Mouse (Mus musculus) erythroblast, adult 5-6 weeks (primary cell): ENCODE measurements around the gene Atl3. TPM values are rescaled to one million over a fixed set of nuclear protein-coding genes. Genes with fewer than 3 reads are reported as not detected.

Experiments
- ATAC-seq: replicated peaks from 2 replicates; pipeline ENCODE4 v1.8.0; 2016; ENCODE audit warnings: moderate number of reproducible peaks, mild to moderate bottlenecking, moderate TSS enrichment, inconsistent platforms; ENCODE audit not compliant: poor library complexity, low FRiP score, severe bottlenecking
- total RNA-seq, 2 experiments: library from RNA; stranded (forward) in 1 of 2; stranded (reverse) in 1 of 2; fragments of 150-400 nt in 1 of 2; fragments of 200-764, 138-1000 nt in 1 of 2; gene quantifications; 2 replicates each; pipeline versions ENCODE4 v1.2.3 to v1.2.4; 2015 to 2017; ENCODE audit warnings: low replicate concordance in 2 of 2

Atl3 gene
- total RNA-seq (2015; ENCODE audit: low replicate concordance): 16.9 and 17.3 TPM in 2 replicates
- 21.1 and 25.5 TPM in 2 replicates for total RNA-seq (2017; ENCODE audit: low replicate concordance)

- ATAC-seq: peak; percentile 16; the same call in 1 of the 2 replicates
Observed at GRCm38 (mm10) chr19:7493352-7494186, at the start of gene Atl3. TSS of gene Atl3 (plus strand) at chr19:7494040.

- no peak for ATAC-seq
Observed at GRCm38 (mm10) chr19:7445105-7445504, 48.7 kb upstream of the Atl3 start.

- no peak for ATAC-seq
Observed at GRCm38 (mm10) chr19:7445596-7445995, 48.2 kb upstream of the Atl3 start.

- no peak for ATAC-seq
Observed at GRCm38 (mm10) chr19:7456803-7457202, 37.0 kb upstream of the Atl3 start.

- ATAC-seq: no peak
Observed at GRCm38 (mm10) chr19:7458901-7459300, 34.9 kb upstream of the Atl3 start.

- no peak for ATAC-seq
Observed at GRCm38 (mm10) chr19:7459370-7459769, 34.5 kb upstream of the Atl3 start.

- no peak for ATAC-seq
Observed at GRCm38 (mm10) chr19:7467915-7468314, 25.9 kb upstream of the Atl3 start.

- ATAC-seq: no peak
Observed at GRCm38 (mm10) chr19:7470643-7471042, 23.2 kb upstream of the Atl3 start.

GRCm38 (mm10) chr19:7479751-7480248, 14.0 kb upstream of the Atl3 start:
- no peak for ATAC-seq

GRCm38 (mm10) chr19:7481541-7482265, 12.1 kb upstream of the Atl3 start:
- no peak for ATAC-seq

- ATAC-seq: no peak
Observed at GRCm38 (mm10) chr19:7482266-7482598, 11.6 kb upstream of the Atl3 start.

- peak; percentile 88 for ATAC-seq
Observed at GRCm38 (mm10) chr19:7482599-7483511, 11.0 kb upstream of the Atl3 start, which contains the start of gene Rtn3. TSS of gene Rtn3 (minus strand) at chr19:7483281.

GRCm38 (mm10) chr19:7483512-7483882, 10.3 kb upstream of the Atl3 start:
- peak; percentile 65 for ATAC-seq

- ATAC-seq: no peak
Observed at GRCm38 (mm10) chr19:7484076-7484475, 9.8 kb upstream of the Atl3 start.

GRCm38 (mm10) chr19:7487680-7488079, 6.2 kb upstream of the Atl3 start:
- no peak for ATAC-seq

GRCm38 (mm10) chr19:7491960-7492359, 1.9 kb upstream of the Atl3 start:
- no peak for ATAC-seq

- no peak for ATAC-seq
Observed at GRCm38 (mm10) chr19:7492682-7493081, 1.2 kb upstream of the Atl3 start.

- ATAC-seq: peak; percentile 90
Observed at GRCm38 (mm10) chr19:7494187-7495015, 561 bp downstream of the Atl3 start.
